24 mouse cellular contexts compared by ENCODE assay signal in the genomic region with DNA sequence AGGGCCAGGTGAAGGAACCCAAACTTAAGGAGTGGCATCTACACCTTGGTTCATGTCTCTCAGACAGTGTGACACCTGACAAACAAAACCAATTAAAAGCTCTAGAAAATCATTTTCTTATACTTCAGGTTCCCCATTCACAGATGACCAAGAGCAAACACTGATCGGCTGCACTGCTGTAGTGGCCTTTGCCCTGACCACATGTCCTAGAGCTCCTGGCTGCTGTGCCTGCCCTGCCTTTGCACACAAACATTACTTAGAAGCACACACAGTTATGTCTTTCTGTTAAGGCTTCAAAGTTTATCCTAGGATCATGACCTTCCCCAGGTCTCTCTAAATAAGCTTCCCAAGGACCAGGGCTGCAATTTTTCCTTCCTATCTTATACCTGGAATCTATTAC. TPM values are rescaled to one million over a fixed set of nuclear protein-coding genes. Genes with fewer than 3 reads are reported as not detected.
DNase-seq lines count a peak whose midpoint lies in the region; ATAC-seq and TF ChIP-seq lines count a peak whose summit lies in the region.
"Had no signal": no experiment of that assay in that cellular context is flagged by ENCODE, and none has a peak within 500 bp of the region (broad histone marks: within the 10 kb centered on the region; RNA-seq: fewer than 3 reads in every experiment).

No protein-coding gene starts in this region.

- DNase-seq in kidney, adult 2 months: peak; percentile 20
- no peak for DNase-seq in kidney, postnatal 10 days
- peak; percentile 75 for DNase-seq in liver, adult 2 months (ENCODE audit: extremely low read depth, low read depth, low spot score)
- no peak for DNase-seq in liver
- DNase-seq in liver, postnatal 0 days: no peak
- no peak for DNase-seq in liver, embryonic 11.5 days (ENCODE audit: low spot score)
- DNase-seq in yolk sac, embryonic 10.5 days (ENCODE audit: low spot score): peak; percentile 49
- DNase-seq: adrenal gland, adult 8-10 months; adrenal gland, postnatal 25 days; cerebellum, adult 11 months; cerebellum, adult 18-20 months; cerebellum, adult 8-10 months; cerebellum, adult 9-11 months; cerebellum, postnatal 14 days; cerebellum, postnatal 36 days; embryo, embryonic 11 days had no signal

- H3K4me1 ChIP-seq in kidney, adult 2 months (ENCODE audit: control insufficient read depth, insufficient read depth, low read length): no peaks in the 10 kb centered on the region
- peaks cover 1% of the 10 kb centered on the region; the same call in 1 of the 2 replicates for H3K4me1 ChIP-seq in liver, adult 2 months (ENCODE audit: control insufficient read depth, insufficient read depth, low read length)
- H3K4me1 ChIP-seq in liver, postnatal 0 days (ENCODE audit: insufficient read depth): no peaks in the 10 kb centered on the region
- no peaks in the 10 kb centered on the region for H3K4me1 ChIP-seq in liver, embryonic 11.5 days (replicated peaks; ENCODE audit: control insufficient read depth, insufficient read depth, low read length)
- H3K4me1 ChIP-seq: embryonic facial prominence, embryonic 15.5 days; forebrain, embryonic 10.5 days; forebrain, embryonic 12.5 days had no signal

- H3K27me3 ChIP-seq in kidney, adult 2 months (replicated peaks; ENCODE audit: control insufficient read depth, insufficient read depth, low read length): no peaks in the 10 kb centered on the region
- H3K27me3 ChIP-seq in liver, adult 2 months (ENCODE audit: control insufficient read depth, insufficient read depth, low read length): no peaks in the 10 kb centered on the region
- no peaks in the 10 kb centered on the region for H3K27me3 ChIP-seq in liver, postnatal 0 days (ENCODE audit: insufficient read depth, low read length)
- H3K27me3 ChIP-seq in liver, embryonic 11.5 days (replicated peaks; ENCODE audit: control insufficient read depth, insufficient read depth, low read length): no peaks in the 10 kb centered on the region
- H3K27me3 ChIP-seq: embryonic facial prominence, embryonic 13.5 days; embryonic facial prominence, embryonic 15.5 days; forebrain, embryonic 12.5 days had no signal

- no peaks in the 10 kb centered on the region for H3K79me2 ChIP-seq in liver, adult 2 months (ENCODE audit: control insufficient read depth, insufficient read depth, low read length)

- TF ChIP-seq POLR2A in kidney, adult 2 months (IDR thresholded peaks at IDR 0.05; ENCODE audit: low read depth, low read length): no peak
- TF ChIP-seq POLR2A in liver, adult 2 months (IDR thresholded peaks at IDR 0.05; ENCODE audit: extremely low read depth, insufficient read depth, low read length): no peak

- no peaks in the 10 kb centered on the region for H3K36me3 ChIP-seq in kidney, adult 2 months (ENCODE audit: control insufficient read depth, insufficient read depth, low read length)
- no peaks in the 10 kb centered on the region for H3K36me3 ChIP-seq in liver, adult 2 months (ENCODE audit: control insufficient read depth, insufficient read depth, low read length)
- no peaks in the 10 kb centered on the region for H3K36me3 ChIP-seq in liver, postnatal 0 days (replicated peaks; ENCODE audit: insufficient read depth, low read length)
- no peaks in the 10 kb centered on the region for H3K36me3 ChIP-seq in liver, embryonic 11.5 days (ENCODE audit: control insufficient read depth, insufficient read depth, low read length)
- H3K36me3 ChIP-seq: embryonic facial prominence, embryonic 13.5 days; embryonic facial prominence, embryonic 15.5 days; forebrain, embryonic 10.5 days; forebrain, embryonic 12.5 days had no signal

- TF ChIP-seq EP300 in liver, postnatal 0 days (IDR thresholded peaks at IDR 0.05; ENCODE audit: low read depth): no peak

- peak; percentile 56; the same call in 1 of the 2 replicates for ATAC-seq in liver, postnatal 0 days
- no peak for ATAC-seq in liver, embryonic 11.5 days (replicated peaks; ENCODE audit: low FRiP score)
- no peak for ATAC-seq in activated CD4-positive, CD25-positive, alpha-beta regulatory T cell, adult 4 months
- ATAC-seq: forebrain, embryonic 14.5 days; forebrain, embryonic 16.5 days had no signal

- no peak overlapping the region for H3K9ac ChIP-seq in liver, adult 2 months (ENCODE audit: low read depth, low read length)
- H3K9ac ChIP-seq in liver, postnatal 0 days (replicated peaks): no peak overlapping the region
- no peak overlapping the region for H3K9ac ChIP-seq in liver, embryonic 11.5 days (ENCODE audit: low read depth, low read length)
- H3K9ac ChIP-seq: embryonic facial prominence, embryonic 13.5 days; embryonic facial prominence, embryonic 15.5 days; forebrain, embryonic 12.5 days had no signal

- H3K4me3 ChIP-seq in kidney, adult 2 months (ENCODE audit: insufficient read depth, low read depth, low read length): no peak overlapping the region
- no peak overlapping the region for H3K4me3 ChIP-seq in liver, adult 2 months (ENCODE audit: insufficient read depth, low read depth, low read length)
- no peak overlapping the region for H3K4me3 ChIP-seq in liver, postnatal 0 days (ENCODE audit: low read depth, low read length)
- H3K4me3 ChIP-seq in liver, embryonic 11.5 days (ENCODE audit: low read depth, low read length): no peak overlapping the region
- H3K4me3 ChIP-seq: embryonic facial prominence, embryonic 13.5 days; embryonic facial prominence, embryonic 15.5 days; erythroblast, embryonic 14.5 days; forebrain, embryonic 10.5 days; forebrain, embryonic 12.5 days had no signal

- no peak overlapping the region for H3K27ac ChIP-seq in kidney, adult 2 months (ENCODE audit: insufficient read depth, low read depth, low read length)
- no peak overlapping the region for H3K27ac ChIP-seq in liver, adult 2 months (replicated peaks; ENCODE audit: insufficient read depth, low read depth, low read length)
- H3K27ac ChIP-seq in liver, postnatal 0 days (ENCODE audit: low read depth): no peak overlapping the region
- no peak overlapping the region for H3K27ac ChIP-seq in liver, embryonic 11.5 days (ENCODE audit: low read depth, low read length)
- H3K27ac ChIP-seq: embryonic facial prominence, embryonic 13.5 days; embryonic facial prominence, embryonic 15.5 days; forebrain, embryonic 10.5 days; forebrain, embryonic 12.5 days had no signal

- WGBS in kidney, adult 2 months: 70% methylated on average over 1 of the region's 1 CpGs
- WGBS in liver, adult 2 months: 29% methylated on average over 1 of the region's 1 CpGs
- 69% methylated on average over 1 of the region's 1 CpGs for WGBS in liver, postnatal 0 days (ENCODE audit: insufficient replicate concordance)
- 62% methylated on average over 1 of the region's 1 CpGs for WGBS in liver, embryonic 11.5 days

- H3K9me3 ChIP-seq in liver, postnatal 0 days (ENCODE audit: low read length): no peaks in the 10 kb centered on the region
- no peaks in the 10 kb centered on the region for H3K9me3 ChIP-seq in liver, embryonic 11.5 days (ENCODE audit: control insufficient read depth, low read length)
- H3K9me3 ChIP-seq: embryonic facial prominence, embryonic 13.5 days; embryonic facial prominence, embryonic 15.5 days; forebrain, embryonic 10.5 days; forebrain, embryonic 12.5 days had no signal

- H3K4me2 ChIP-seq in liver, postnatal 0 days (ENCODE audit: low read depth, low read length): no peak overlapping the region
- H3K4me2 ChIP-seq in liver, embryonic 11.5 days: no peak overlapping the region
- H3K4me2 ChIP-seq: embryonic facial prominence, embryonic 13.5 days; embryonic facial prominence, embryonic 15.5 days; forebrain, embryonic 12.5 days had no signal

- no peak for TF ChIP-seq CTCF in kidney, adult 2 months (conservative IDR thresholded peaks at IDR 0.05; ENCODE audit: insufficient read depth, insufficient read length, low read depth, low read length)
- no peak for TF ChIP-seq CTCF in liver, adult 2 months (IDR thresholded peaks at IDR 0.05; ENCODE audit: low read depth, low read length)
- TF ChIP-seq CTCF in liver, postnatal 0 days (IDR thresholded peaks at IDR 0.05; ENCODE audit: low read depth): no peak

RNA-seq across cellular contexts. Expression of a gene that starts 32.7 kb away (rescaled TPM):
- 26.1 and 40.2 TPM in 2 replicates for polyA plus RNA-seq in kidney, adult 2 months (2012; rRNA removed)
- total RNA-seq in liver, adult 2 months (2014; rRNA removed): 80.0 and 94.7 TPM in 2 replicates
- polyA plus RNA-seq in liver, adult 2 months (2012; rRNA removed): 25.7 and 31.8 TPM in 2 replicates
- 102 TPM in 2 replicates for polyA plus RNA-seq in liver, postnatal 0 days (2015; fragmentation: Nextera tagmentation; extraction: Ambion mirVana)
- 156 and 172 TPM in 2 replicates for polyA plus RNA-seq in liver, embryonic 11.5 days (2014; fragmentation: Nextera tagmentation; extraction: Ambion mirVana)
- polyA plus RNA-seq in activated CD4-positive, CD25-positive, alpha-beta regulatory T cell, adult 4 months (2017; shearing (Covaris generic)): 100 to 1,000 TPM; 168 to 171 TPM

Comparison
In these comparisons a context has a peak if more than half of its experiments do, and no peak if none do; other contexts are left out.
1. DNase-seq: peak in kidney, adult 2 months (single experiment), liver, adult 2 months (single experiment) and yolk sac, embryonic 10.5 days (single experiment); none in kidney, postnatal 10 days (single experiment), liver (single experiment), liver, postnatal 0 days (single experiment) and liver, embryonic 11.5 days (single experiment).